Mouse (Mus musculus) heart, embryonic 13.5 days (tissue): Measurements from ENCODE around the gene 6430550D23Rik. TPM values are rescaled to one million over a fixed set of nuclear protein-coding genes. Genes with fewer than 3 reads are reported as not detected.

Experiments used
- ATAC-seq: fragments of 200-750 bp; cut with Nextera tagmentation; 2 replicates; pipeline ENCODE4 v1.8.0; 2017; ENCODE audit warnings: moderate TSS enrichment; ENCODE audit not compliant: insufficient number of reproducible peaks, low FRiP score, low TSS enrichment; ENCODE audit errors: extremely low read depth
- H3K27ac ChIP-seq: fragments of 300-500 bp; sonication (generic); replicated peaks from 2 replicates; pipeline ENCODE4 v1.5.1; 2015; ENCODE audit warnings: moderate library complexity, mild to moderate bottlenecking, inconsistent platforms
- H3K27me3 ChIP-seq: fragments of 300-500 bp; sonication (generic); replicated peaks from 2 replicates; pipeline ENCODE4 v1.6.1; 2015; ENCODE audit warnings: mild to moderate bottlenecking, inconsistent platforms
- H3K36me3 ChIP-seq: fragments of 300-500 bp; sonication (generic); 2 replicates; pipeline ENCODE4 v1.6.1; 2015; ENCODE audit warnings: mild to moderate bottlenecking, inconsistent platforms
- H3K4me1 ChIP-seq: fragments of 300-500 bp; sonication (generic); 2 replicates; pipeline ENCODE4 v1.6.1; 2015; ENCODE audit warnings: inconsistent platforms
- H3K4me2 ChIP-seq: fragments of 300-500 bp; sonication (generic); 2 replicates; pipeline ENCODE4 v1.6.1; 2015; ENCODE audit warnings: inconsistent platforms, mild to moderate bottlenecking, moderate library complexity
- H3K4me3 ChIP-seq: fragments of 300-500 bp; sonication (generic); 2 replicates; pipeline ENCODE4 v1.5.1; 2015; ENCODE audit warnings: moderate library complexity, mild to moderate bottlenecking, inconsistent platforms
- H3K9ac ChIP-seq: fragments of 300-500 bp; sonication (generic); 2 replicates; pipeline ENCODE4 v1.6.1; 2015; ENCODE audit warnings: inconsistent platforms, mild to moderate bottlenecking, moderate library complexity
- H3K9me3 ChIP-seq: fragments of 300-500 bp; sonication (generic); 2 replicates; pipeline ENCODE4 v1.6.1; 2016; ENCODE audit warnings: inconsistent platforms
- WGBS: fragments of 180-500 bp; shearing (Covaris S2); methylation state at CpG from one replicate; pipeline ENCODE4 v1.1.7; 2015; ENCODE audit warnings: mixed read lengths; 5-methylcytosine and 5-hydroxymethylcytosine counted together
- polyA plus RNA-seq: library from polyadenylated mRNA; unstranded; fragments of >200 nt; fragmentation: Nextera tagmentation; extraction: Ambion mirVana; gene quantifications from 2 replicates; pipeline ENCODE4 v1.2.1, GENCODE M21; 2015

Gene 6430550D23Rik
- polyA plus RNA-seq = 0.85 and 1.0 TPM in 2 replicates

GRCm38 (mm10) chr2:156007888-156008532 is at the start of gene 6430550D23Rik, which contains the start of gene Ergic3:
Gene 6430550D23Rik (minus strand): TSS chr2:156007977.
Gene Ergic3 (plus strand): TSS chr2:156008045.
- Histone ChIP-seq H3K27ac (peak within 1 kb of the TSS; percentile 73), H3K4me2 (peak within 1 kb of the TSS; percentile 80), H3K9ac (peak within 1 kb of the TSS; percentile 93), H3K36me3 (peaks cover 40% of the 10 kb centered on the region), H3K27me3 (no peaks in the 10 kb centered on the region), H3K4me1 (peaks cover 8% of the 10 kb centered on the region), H3K9me3 (no peaks in the 10 kb centered on the region), H3K4me3 (peak within 1 kb of the TSS; percentile 84)
- ATAC-seq = peak; percentile 99
- under 1% methylated on average over 45 of the region's 45 CpGs for WGBS

DNA sequence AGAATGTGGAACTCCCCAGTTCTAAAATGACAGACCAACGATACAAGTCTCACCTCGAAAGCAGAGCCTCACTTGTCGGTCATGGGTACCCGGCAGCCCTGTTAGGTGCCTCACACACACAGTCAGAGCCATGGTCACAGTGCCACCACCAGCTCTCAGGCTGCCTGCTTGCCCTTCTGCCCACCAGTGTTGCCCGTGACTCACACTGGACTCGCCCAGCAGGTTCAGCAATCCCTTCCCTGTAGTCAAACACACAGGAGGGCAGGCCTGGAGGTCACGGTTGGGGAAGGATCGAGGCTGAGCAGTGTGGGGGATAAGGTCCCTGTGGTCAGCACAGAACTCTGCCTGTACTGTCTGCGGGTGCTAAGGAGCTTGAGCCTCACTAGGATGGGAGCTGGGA is 45.0 kb upstream of the 6430550D23Rik start, which contains the start of gene Fer1l4:
Gene Fer1l4, minus strand, starts transcription at position 132 of the 400 bp plus-strand sequence.
- H3K4me1 ChIP-seq = no peaks in the 10 kb centered on the region; the same call in 1 of the 2 replicates

GRCm38 (mm10) chr2:156047929-156048328 is 40.2 kb upstream of the 6430550D23Rik start:
- H3K27ac ChIP-seq = no peak overlapping the region
- 5% methylated on average over 19 of the region's 19 CpGs for WGBS
- no peak overlapping the region for H3K9ac ChIP-seq
- no peaks in the 10 kb centered on the region for H3K9me3 ChIP-seq
- no peak for ATAC-seq
- peaks cover 65% of the 10 kb centered on the region for H3K27me3 ChIP-seq
- H3K4me1 ChIP-seq = no peaks in the 10 kb centered on the region; the same call in 1 of the 2 replicates
- H3K4me3 ChIP-seq = peak overlapping the region; percentile 8; the same call in 1 of the 2 replicates
- peak overlapping the region; percentile 48 for H3K4me2 ChIP-seq
- H3K36me3 ChIP-seq = no peaks in the 10 kb centered on the region

More for the DNA sequence above, 45.0 kb upstream of the 6430550D23Rik start, which contains the start of gene Fer1l4:
- no peak for ATAC-seq
- Histone ChIP-seq H3K27me3 (peaks cover 38% of the 10 kb centered on the region), H3K4me3 (no peak within 1 kb of the TSS), H3K36me3 (no peaks in the 10 kb centered on the region), H3K27ac (no peak within 1 kb of the TSS), H3K9ac (no peak within 1 kb of the TSS), H3K4me2 (no peak within 1 kb of the TSS), H3K9me3 (no peaks in the 10 kb centered on the region)
- 78% methylated on average over 9 of the region's 9 CpGs for WGBS

DNA sequence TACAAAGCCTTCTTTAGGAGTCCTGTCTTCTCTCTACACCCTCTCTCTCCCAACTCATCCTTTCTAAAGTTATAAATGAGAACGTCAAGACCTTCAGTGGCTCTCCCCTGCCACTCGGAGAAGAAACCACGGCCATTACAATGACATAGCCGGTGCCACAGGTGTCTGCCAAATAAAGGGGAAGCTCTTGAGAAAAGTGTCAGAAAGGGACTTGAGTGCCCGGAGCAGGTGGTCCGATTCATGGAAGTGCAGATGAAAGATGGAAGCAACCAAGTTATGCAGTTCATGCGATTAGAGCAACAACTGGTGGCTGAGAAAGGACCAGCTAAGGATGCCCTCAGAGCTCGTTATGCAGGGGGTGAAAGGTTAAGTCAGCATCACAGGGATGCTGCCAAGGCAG is 35.1 kb upstream of the 6430550D23Rik start:
- no peak overlapping the region for H3K4me2 ChIP-seq
- no peak overlapping the region for H3K4me3 ChIP-seq
- H3K9ac ChIP-seq = no peak overlapping the region
- no peaks in the 10 kb centered on the region for H3K36me3 ChIP-seq
- no peak overlapping the region for H3K27ac ChIP-seq
- 80% methylated on average over 8 of the region's 8 CpGs for WGBS
- ATAC-seq = no peak
- H3K9me3 ChIP-seq = no peaks in the 10 kb centered on the region
- H3K4me1 ChIP-seq = no peaks in the 10 kb centered on the region; the same call in 1 of the 2 replicates
- peaks cover 28% of the 10 kb centered on the region for H3K27me3 ChIP-seq

GRCm38 (mm10) chr2:156039390-156039789 is 31.6 kb upstream of the 6430550D23Rik start:
- ATAC-seq = no peak
- no peaks in the 10 kb centered on the region for H3K36me3 ChIP-seq
- no peak overlapping the region for H3K4me2 ChIP-seq
- no peak overlapping the region for H3K9ac ChIP-seq
- H3K9me3 ChIP-seq = no peaks in the 10 kb centered on the region
- no peak overlapping the region for H3K27ac ChIP-seq
- H3K4me3 ChIP-seq = no peak overlapping the region
- WGBS = 88% methylated on average over 3 of the region's 3 CpGs
- H3K4me1 ChIP-seq = no peaks in the 10 kb centered on the region
- 0 out of 2 replicates have a peak, but pooled peaks cover 9% of the 10 kb centered on the region for H3K27me3 ChIP-seq

DNA sequence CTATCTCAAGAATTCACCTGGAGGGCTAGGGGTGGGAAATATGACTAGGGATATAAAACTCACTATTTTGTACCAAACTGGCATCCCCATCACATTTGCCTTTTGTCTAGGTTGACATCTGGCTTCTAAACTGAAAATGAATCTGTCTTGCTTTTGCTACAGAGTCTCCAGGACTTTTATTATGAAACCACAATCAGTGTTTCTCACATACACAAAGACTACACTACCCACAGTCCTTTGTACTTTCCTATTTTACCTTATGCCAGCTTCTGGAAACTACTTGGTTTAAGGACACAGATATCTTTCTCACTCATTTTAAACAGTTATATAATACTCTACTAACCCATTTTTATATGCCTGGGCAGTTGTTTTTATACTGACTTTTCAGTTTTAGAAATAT is 17.7 kb upstream of the 6430550D23Rik start:
- no peaks in the 10 kb centered on the region for H3K36me3 ChIP-seq

GRCm38 (mm10) chr2:156021765-156022164 is 14.0 kb upstream of the 6430550D23Rik start:
- H3K4me1 ChIP-seq = no peaks in the 10 kb centered on the region
- 81% methylated on average over 2 of the region's 2 CpGs for WGBS
- H3K9me3 ChIP-seq = no peaks in the 10 kb centered on the region
- no peak overlapping the region for H3K9ac ChIP-seq
- no peak overlapping the region for H3K4me2 ChIP-seq
- H3K27me3 ChIP-seq = no peaks in the 10 kb centered on the region
- H3K4me3 ChIP-seq = no peak overlapping the region
- H3K36me3 ChIP-seq = peaks cover 32% of the 10 kb centered on the region
- no peak overlapping the region for H3K27ac ChIP-seq
- ATAC-seq = no peak

More for the DNA sequence above, 17.7 kb upstream of the 6430550D23Rik start:
- H3K9me3 ChIP-seq = no peaks in the 10 kb centered on the region
- no peaks in the 10 kb centered on the region for H3K27me3 ChIP-seq
- no peak overlapping the region for H3K4me3 ChIP-seq
- ATAC-seq = no peak
- H3K4me2 ChIP-seq = no peak overlapping the region
- H3K27ac ChIP-seq = no peak overlapping the region
- H3K4me1 ChIP-seq = no peaks in the 10 kb centered on the region
- H3K9ac ChIP-seq = no peak overlapping the region

DNA sequence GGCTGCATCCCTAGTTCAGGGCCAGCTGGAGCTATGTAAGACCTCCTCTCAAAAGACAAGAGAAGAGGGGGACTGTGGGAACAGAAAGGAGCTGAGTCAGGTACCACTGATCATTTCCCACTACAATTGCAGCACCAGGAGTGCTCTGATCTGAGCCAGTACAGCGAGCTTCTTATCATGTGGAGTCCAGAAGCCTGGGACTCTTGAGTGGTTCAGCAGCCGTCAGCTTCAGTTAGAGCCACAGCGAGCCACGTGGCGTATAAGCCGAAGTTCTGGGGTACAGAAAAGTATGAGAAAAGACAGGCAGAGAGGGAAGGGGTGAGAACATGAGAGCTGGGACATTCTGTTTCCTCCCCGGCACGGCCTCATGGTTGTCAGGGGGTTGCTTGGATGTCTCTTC is 13.4 kb upstream of the 6430550D23Rik start:
- Histone ChIP-seq H3K4me3 (no peak overlapping the region), H3K4me2 (no peak overlapping the region), H3K36me3 (peaks cover 37% of the 10 kb centered on the region), H3K9me3 (no peaks in the 10 kb centered on the region), H3K27ac (no peak overlapping the region), H3K4me1 (no peaks in the 10 kb centered on the region), H3K27me3 (no peaks in the 10 kb centered on the region), H3K9ac (no peak overlapping the region)
- WGBS = 60% methylated on average over 8 of the region's 8 CpGs
- ATAC-seq = no peak

- H3K4me3 ChIP-seq = no peak overlapping the region
- H3K4me1 ChIP-seq = no peaks in the 10 kb centered on the region
- H3K27ac ChIP-seq = no peak overlapping the region
- H3K36me3 ChIP-seq = peaks cover 68% of the 10 kb centered on the region
- H3K4me2 ChIP-seq = no peak overlapping the region
- H3K27me3 ChIP-seq = no peaks in the 10 kb centered on the region
- H3K9ac ChIP-seq = no peak overlapping the region
- 88% methylated on average over 3 of the region's 3 CpGs for WGBS
- no peaks in the 10 kb centered on the region for H3K9me3 ChIP-seq
- ATAC-seq = no peak
Observed at GRCm38 (mm10) chr2:156018106-156018505, 10.3 kb upstream of the 6430550D23Rik start.

DNA sequence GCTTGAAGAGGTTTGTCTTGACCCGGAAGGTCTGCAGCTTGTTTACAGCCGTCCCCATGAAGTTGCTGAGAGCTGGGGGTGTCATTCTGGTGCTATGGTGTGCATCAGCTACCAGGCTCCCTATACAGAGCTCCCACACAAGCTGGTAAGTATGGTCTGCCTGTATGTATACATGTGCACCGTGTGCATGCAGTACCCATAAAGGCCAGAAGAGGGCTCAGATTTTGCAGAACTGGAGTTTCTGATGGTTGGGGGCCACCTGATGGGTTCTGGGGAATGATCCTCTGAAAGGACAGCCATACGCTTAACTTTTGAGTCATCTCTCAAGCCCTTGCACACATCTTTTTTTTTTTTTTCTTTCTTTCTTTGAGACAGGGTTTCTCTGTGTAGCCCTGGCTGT is 2.4 kb downstream of the 6430550D23Rik start:
- Histone ChIP-seq H3K9ac (no peak overlapping the region), H3K4me1 (peaks cover 8% of the 10 kb centered on the region), H3K4me2 (no peak overlapping the region), H3K4me3 (no peak overlapping the region), H3K27me3 (no peaks in the 10 kb centered on the region), H3K9me3 (no peaks in the 10 kb centered on the region), H3K36me3 (peaks cover 20% of the 10 kb centered on the region), H3K27ac (no peak overlapping the region)
- 88% methylated on average over 4 of the region's 4 CpGs for WGBS
- ATAC-seq = no peak

DNA sequence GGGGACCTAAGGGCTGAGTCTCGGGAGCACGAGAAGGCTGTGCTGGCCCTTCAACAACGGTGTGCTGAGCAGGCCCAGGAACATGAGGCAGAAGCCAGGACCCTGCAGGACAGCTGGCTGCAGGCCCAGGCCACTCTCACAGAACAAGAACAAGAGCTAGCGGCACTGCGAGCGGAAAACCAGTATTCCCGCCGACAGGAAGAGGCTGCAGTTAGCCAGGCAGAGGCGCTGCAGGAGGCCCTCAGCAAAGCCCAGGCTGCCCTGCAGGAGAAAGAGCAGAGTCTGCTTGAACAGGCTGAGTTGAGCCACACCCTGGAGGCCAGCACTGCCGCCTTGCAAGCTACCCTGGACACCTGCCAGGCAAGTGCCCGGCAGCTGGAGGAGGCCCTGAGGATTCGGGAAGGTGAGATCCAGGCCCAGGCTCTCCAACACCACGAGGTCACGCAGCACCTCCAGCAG is 15.9 kb downstream of the 6430550D23Rik start:
- no peaks in the 10 kb centered on the region for H3K9me3 ChIP-seq
- no peaks in the 10 kb centered on the region for H3K27me3 ChIP-seq
- 0 out of 2 replicates have a peak overlapping the region, but pooled peaks have one; percentile 2 for H3K9ac ChIP-seq
- H3K4me3 ChIP-seq = no peak overlapping the region
- H3K4me2 ChIP-seq = peak overlapping the region; percentile 10; the same call in 1 of the 2 replicates
- 0 out of 2 replicates have a peak, but pooled peaks have one; percentile 16 for ATAC-seq
- peaks cover 29% of the 10 kb centered on the region for H3K4me1 ChIP-seq
- H3K27ac ChIP-seq = peak overlapping the region; percentile 32; the same call in 1 of the 2 replicates
- peaks cover 100% of the 10 kb centered on the region for H3K36me3 ChIP-seq
- 61% methylated on average over 14 of the region's 14 CpGs for WGBS
